In the genomic region with DNA sequence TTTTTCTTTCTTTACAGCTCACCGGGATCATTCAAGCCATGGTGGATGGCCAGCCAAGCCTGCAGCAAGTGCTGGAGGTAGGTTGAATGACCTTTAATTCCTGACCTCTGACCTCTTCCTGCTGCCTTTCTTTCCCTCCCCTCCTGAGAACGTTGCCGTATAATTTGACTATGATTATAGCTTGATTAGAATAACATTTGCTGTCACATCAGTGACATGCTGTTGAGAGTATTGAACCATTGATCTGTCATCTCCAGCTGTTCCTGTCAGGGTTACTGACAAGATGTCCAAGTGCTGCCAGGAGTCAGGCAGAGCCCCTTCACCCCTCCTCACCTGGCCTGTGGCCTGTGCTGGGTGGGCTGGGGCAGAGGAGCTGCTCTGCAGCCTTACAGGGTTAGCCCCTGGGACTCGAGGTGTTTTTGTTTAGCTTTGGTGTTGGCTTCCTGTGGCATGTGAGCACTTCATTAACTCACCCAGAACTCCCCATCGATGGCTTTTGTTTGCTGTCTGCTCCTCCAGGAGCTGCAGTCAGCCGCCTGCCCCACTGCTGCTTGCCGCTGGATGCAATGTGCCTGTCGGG, we compare ENCODE assay signal across 16 mouse cellular contexts. TPM values are rescaled to one million over a fixed set of nuclear protein-coding genes. Genes with fewer than 3 reads are reported as not detected.
DNase-seq lines count a peak whose midpoint lies in the region; ATAC-seq and TF ChIP-seq lines count a peak whose summit lies in the region.
"Had no signal": no experiment of that assay in that cellular context is flagged by ENCODE, and none has a peak within 500 bp of the region (broad histone marks: within the 10 kb centered on the region; RNA-seq: fewer than 3 reads in every experiment).

No protein-coding gene starts in this region.

- peak overlapping the region; percentile 14 for H3K27ac ChIP-seq in hindbrain, embryonic 10.5 days
- no peak overlapping the region for H3K27ac ChIP-seq in hindbrain, postnatal 0 days
- H3K27ac ChIP-seq in forebrain, embryonic 15.5 days (replicated peaks): no peak overlapping the region; the same call in 1 of the 2 replicates
- H3K27ac ChIP-seq in hindbrain, embryonic 16.5 days (ENCODE audit: low read depth, low read length): no peak overlapping the region
- peak overlapping the region; percentile 49; the same call in 1 of the 2 replicates for H3K27ac ChIP-seq in midbrain, embryonic 15.5 days
- H3K27ac ChIP-seq: embryonic facial prominence, embryonic 13.5 days; kidney, postnatal 0 days; layer of hippocampus, adult 2 months had no signal

- H3K27me3 ChIP-seq in hindbrain, embryonic 10.5 days (ENCODE audit: insufficient read depth, poor library complexity, severe bottlenecking): peaks cover 88% of the 10 kb centered on the region
- H3K27me3 ChIP-seq in hindbrain, postnatal 0 days (ENCODE audit: insufficient read depth, low read length): no peaks in the 10 kb centered on the region
- H3K27me3 ChIP-seq in forebrain, embryonic 15.5 days: no peaks in the 10 kb centered on the region
- H3K27me3 ChIP-seq in hindbrain, embryonic 16.5 days (replicated peaks; ENCODE audit: control insufficient read depth, insufficient read depth, low read length): no peaks in the 10 kb centered on the region
- no peaks in the 10 kb centered on the region for H3K27me3 ChIP-seq in midbrain, embryonic 15.5 days (replicated peaks)
- H3K27me3 ChIP-seq: embryonic facial prominence, embryonic 13.5 days had no signal

- peaks cover 62% of the 10 kb centered on the region for H3K36me3 ChIP-seq in hindbrain, embryonic 10.5 days
- H3K36me3 ChIP-seq in hindbrain, postnatal 0 days (ENCODE audit: insufficient read depth, low read length): peaks cover 27% of the 10 kb centered on the region
- H3K36me3 ChIP-seq in forebrain, embryonic 15.5 days: peaks cover 19% of the 10 kb centered on the region
- H3K36me3 ChIP-seq in hindbrain, embryonic 16.5 days (ENCODE audit: control insufficient read depth, insufficient read depth, low read length): peaks cover 7% of the 10 kb centered on the region
- H3K36me3 ChIP-seq in midbrain, embryonic 15.5 days (replicated peaks): peaks cover under 1% of the 10 kb centered on the region; the same call in 1 of the 2 replicates

- 10% methylated on average over 8 of the region's 8 CpGs for WGBS in hindbrain, embryonic 10.5 days
- WGBS in hindbrain, postnatal 0 days: 20% methylated on average over 8 of the region's 8 CpGs
- WGBS in forebrain, embryonic 15.5 days: 15% methylated on average over 8 of the region's 8 CpGs
- 20% methylated on average over 8 of the region's 8 CpGs for WGBS in hindbrain, embryonic 16.5 days
- 17% methylated on average over 8 of the region's 8 CpGs for WGBS in midbrain, embryonic 15.5 days

- H3K4me2 ChIP-seq in hindbrain, postnatal 0 days (ENCODE audit: low read depth, low read length): no peak overlapping the region
- H3K4me2 ChIP-seq in forebrain, embryonic 15.5 days (replicated peaks): no peak overlapping the region
- no peak overlapping the region for H3K4me2 ChIP-seq in hindbrain, embryonic 16.5 days (ENCODE audit: low read length)
- H3K4me2 ChIP-seq in midbrain, embryonic 15.5 days: no peak overlapping the region
- H3K4me2 ChIP-seq: embryonic facial prominence, embryonic 13.5 days had no signal

- H3K9me3 ChIP-seq in hindbrain, embryonic 10.5 days: no peaks in the 10 kb centered on the region
- no peaks in the 10 kb centered on the region for H3K9me3 ChIP-seq in hindbrain, postnatal 0 days (ENCODE audit: low read length)
- H3K9me3 ChIP-seq in forebrain, embryonic 15.5 days: no peaks in the 10 kb centered on the region
- no peaks in the 10 kb centered on the region for H3K9me3 ChIP-seq in hindbrain, embryonic 16.5 days (ENCODE audit: control insufficient read depth, low read length)
- no peaks in the 10 kb centered on the region for H3K9me3 ChIP-seq in midbrain, embryonic 15.5 days
- H3K9me3 ChIP-seq: embryonic facial prominence, embryonic 13.5 days had no signal

- TF ChIP-seq CTCF in hindbrain, postnatal 0 days (IDR thresholded peaks at IDR 0.05; ENCODE audit: low read depth): no peak

- H3K4me3 ChIP-seq in hindbrain, embryonic 10.5 days: 0 out of 2 replicates have a peak overlapping the region, but pooled peaks have one; percentile 11
- H3K4me3 ChIP-seq in hindbrain, postnatal 0 days (ENCODE audit: low read length): no peak overlapping the region
- no peak overlapping the region for H3K4me3 ChIP-seq in forebrain, embryonic 15.5 days
- H3K4me3 ChIP-seq in hindbrain, embryonic 16.5 days (ENCODE audit: low read length): no peak overlapping the region
- no peak overlapping the region for H3K4me3 ChIP-seq in midbrain, embryonic 15.5 days
- H3K4me3 ChIP-seq: embryonic facial prominence, embryonic 13.5 days; gastrocnemius, adult 2 months; layer of hippocampus, adult 2 months had no signal

- ATAC-seq in hindbrain, postnatal 0 days: no peak
- 0 out of 2 replicates have a peak, but pooled peaks have one; percentile 26 for ATAC-seq in forebrain, embryonic 15.5 days (replicated peaks)
- ATAC-seq in hindbrain, embryonic 16.5 days: peak; percentile 22; the same call in 1 of the 2 replicates
- no peak for ATAC-seq in midbrain, embryonic 15.5 days (replicated peaks)
- no peak for ATAC-seq in CD4-positive, CD25-positive, alpha-beta regulatory T cell, adult 4 months

- peak; percentile 55 for DNase-seq in hindbrain, embryonic 10.5 days (ENCODE audit: low spot score)
- DNase-seq in hindbrain, postnatal 0 days (ENCODE audit: low spot score): no peak
- DNase-seq in adrenal gland, postnatal 14 days: no peak
- DNase-seq: adrenal gland, adult 2 months; cerebellum, postnatal 25 days; gastrocnemius, adult 2 months; kidney, adult 11 months; lung, postnatal 14 days; thymus, postnatal 25 days had no signal

- peaks cover 39% of the 10 kb centered on the region for H3K4me1 ChIP-seq in hindbrain, embryonic 10.5 days (replicated peaks)
- H3K4me1 ChIP-seq in hindbrain, postnatal 0 days (ENCODE audit: insufficient read depth, low read length): 0 out of 2 replicates have a peak, but pooled peaks cover 5% of the 10 kb centered on the region
- peaks cover 20% of the 10 kb centered on the region for H3K4me1 ChIP-seq in forebrain, embryonic 15.5 days
- H3K4me1 ChIP-seq in hindbrain, embryonic 16.5 days (ENCODE audit: control insufficient read depth, insufficient read depth, low read depth, low read length): peaks cover 3% of the 10 kb centered on the region
- H3K4me1 ChIP-seq in midbrain, embryonic 15.5 days: peaks cover 16% of the 10 kb centered on the region

- H3K9ac ChIP-seq in hindbrain, postnatal 0 days (replicated peaks; ENCODE audit: low read length): no peak overlapping the region
- no peak overlapping the region for H3K9ac ChIP-seq in forebrain, embryonic 15.5 days (replicated peaks)
- no peak overlapping the region for H3K9ac ChIP-seq in hindbrain, embryonic 16.5 days (ENCODE audit: low read depth, low read length)
- H3K9ac ChIP-seq in midbrain, embryonic 15.5 days: no peak overlapping the region; the same call in 1 of the 2 replicates
- H3K9ac ChIP-seq: embryonic facial prominence, embryonic 13.5 days had no signal

RNA-seq across cellular contexts. Expression of a gene that starts 39.0 kb away (rescaled TPM):
- polyA plus RNA-seq in hindbrain, embryonic 10.5 days (2016; fragmentation: Nextera tagmentation; extraction: Ambion mirVana): 112 and 142 TPM in 2 replicates
- total RNA-seq in hindbrain, postnatal 0 days (2014; rRNA removed): 263 and 267 TPM in 2 replicates
- 277 and 295 TPM in 2 replicates for polyA plus RNA-seq in hindbrain, postnatal 0 days (2015; fragmentation: Nextera tagmentation; extraction: Ambion mirVana)
- polyA plus RNA-seq in forebrain, embryonic 15.5 days (2015; fragmentation: Nextera tagmentation; extraction: Ambion mirVana): 255 and 270 TPM in 2 replicates
- 254 and 276 TPM in 2 replicates for polyA plus RNA-seq in hindbrain, embryonic 16.5 days (2015; fragmentation: Nextera tagmentation; extraction: Ambion mirVana)
- 279 and 283 TPM in 2 replicates for polyA plus RNA-seq in midbrain, embryonic 15.5 days (2015; fragmentation: Nextera tagmentation; extraction: Ambion mirVana)
- polyA plus RNA-seq in CD4-positive, CD25-positive, alpha-beta regulatory T cell, adult 4 months (2017; shearing (Covaris generic)): 10 to 100 TPM; 50.0 to 61.7 TPM
- total RNA-seq in adrenal gland, postnatal 14 days (2021): 65.3 and 70.7 TPM in 2 replicates

Comparison
In these comparisons a context has a peak if more than half of its experiments do, and no peak if none do; other contexts are left out.
1. H3K27ac ChIP-seq: peak in hindbrain, embryonic 10.5 days (single experiment) and midbrain, embryonic 15.5 days (single experiment); none in hindbrain, postnatal 0 days (single experiment), forebrain, embryonic 15.5 days (single experiment) and hindbrain, embryonic 16.5 days (single experiment).
2. ATAC-seq: peak in forebrain, embryonic 15.5 days (single experiment) and hindbrain, embryonic 16.5 days (single experiment); none in hindbrain, postnatal 0 days (single experiment), midbrain, embryonic 15.5 days (single experiment) and CD4-positive, CD25-positive, alpha-beta regulatory T cell, adult 4 months (single experiment).